Mouse (Mus musculus): ENCODE measurements at regions not wholly inside any gene's neighbourhood (a gene's known extent, or its start where the extent isn't known, plus 50 kb on each side); places are given as distances from the start of the nearest gene placed in this dataset.
A peak's percentile ranks its signal among the peaks of the same experiment; 100 is the strongest.

DNA sequence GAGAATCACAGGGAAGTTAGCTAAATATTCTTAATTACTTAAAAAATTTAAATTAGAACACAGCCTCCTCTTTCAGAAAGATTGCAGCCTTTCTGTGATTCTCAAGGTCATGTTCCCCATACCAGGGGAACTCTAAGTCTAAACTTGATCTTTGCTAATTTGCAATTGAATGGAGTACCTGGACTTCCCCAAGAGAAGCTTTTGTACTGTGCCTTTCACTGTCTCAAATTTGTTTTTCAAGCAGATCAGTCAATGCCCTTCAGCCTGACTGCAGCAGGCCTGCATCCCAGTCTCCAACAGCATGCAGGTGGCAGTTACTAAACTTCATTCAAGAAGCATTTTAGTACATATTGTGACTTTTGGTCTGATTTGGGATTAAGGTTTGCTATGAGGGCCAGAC, 611.8 kb downstream of the Snca start:
- Histone ChIP-seq H3K4me3 (no peak overlapping the region), H3K9ac (ENCODE audit: low read depth, low read length) (no peak overlapping the region), H3K79me2 (replicated peaks; ENCODE audit: control insufficient read depth, insufficient read depth, low read length) (no peaks in the 10 kb centered on the region), H3K27me3 (ENCODE audit: control insufficient read depth, insufficient read depth, low read length) (no peaks in the 10 kb centered on the region), H3K27ac (no peak overlapping the region), H3K4me1 (ENCODE audit: control insufficient read depth, insufficient read depth, low read length) (no peaks in the 10 kb centered on the region), H3K36me3 (ENCODE audit: control insufficient read depth, insufficient read depth, low read length) (no peaks in the 10 kb centered on the region)
- TF ChIP-seq POLR2A (IDR thresholded peaks at IDR 0.05; ENCODE audit: insufficient read depth, low read depth, low read length) (no peak), CTCF (IDR thresholded peaks at IDR 0.05) (no peak), EP300 (IDR thresholded peaks at IDR 0.05; ENCODE audit: insufficient read depth, low read depth, low read length) (no peak)
- DNase-seq: no peak
- intact Hi-C loops (cut with DNase I): no loop called here

DNA sequence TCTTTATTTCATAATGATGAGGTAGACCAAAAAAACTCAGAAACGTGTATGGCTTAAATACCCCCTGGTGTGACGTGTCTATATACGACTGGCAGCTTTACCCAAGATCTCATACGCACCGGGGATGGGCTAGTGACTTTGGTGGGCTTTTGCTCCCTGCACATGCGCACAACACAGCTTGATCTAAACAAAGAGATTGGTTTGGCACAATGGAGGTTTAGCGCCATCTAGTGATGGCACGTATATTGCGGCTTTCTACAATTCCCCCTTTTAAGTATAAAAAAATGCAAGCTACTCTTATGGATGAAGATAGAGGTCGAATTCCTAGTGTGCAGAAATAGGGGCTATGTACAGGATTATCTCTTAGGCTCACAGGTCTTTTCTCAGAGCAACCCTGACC, 628.1 kb downstream of the Snca start:
- H3K4me1 ChIP-seq (ENCODE audit: control insufficient read depth, insufficient read depth, low read length): no peaks in the 10 kb centered on the region
- intact Hi-C loops (cut with DNase I): loop anchor here (5.0 to 10.0 kb wide), 2 partner anchors 53 to 704 kb away; no protein-coding TSS in a partner anchor
- no peak overlapping the region for H3K27ac ChIP-seq
- TF ChIP-seq EP300 (IDR thresholded peaks at IDR 0.05; ENCODE audit: insufficient read depth, low read depth, low read length) (no peak), POLR2A (IDR thresholded peaks at IDR 0.05; ENCODE audit: insufficient read depth, low read depth, low read length) (no peak), CTCF (IDR thresholded peaks at IDR 0.05) (peak; percentile 55)
- H3K27me3 ChIP-seq (ENCODE audit: control insufficient read depth, insufficient read depth, low read length): no peaks in the 10 kb centered on the region
- no peak for DNase-seq
- H3K79me2 ChIP-seq (replicated peaks; ENCODE audit: control insufficient read depth, insufficient read depth, low read length): no peaks in the 10 kb centered on the region
- H3K4me3 ChIP-seq: no peak overlapping the region
- no peak overlapping the region for H3K9ac ChIP-seq (ENCODE audit: low read depth, low read length)
- no peaks in the 10 kb centered on the region for H3K36me3 ChIP-seq (ENCODE audit: control insufficient read depth, insufficient read depth, low read length)
- 68% methylated on average over 10 of the region's 10 CpGs for WGBS
